Mouse (Mus musculus) erythroblast, embryonic 14.5 days (primary cell): ENCODE data around the gene Orm3.

Experiments used
- GATA1 ChIP-seq: IDR thresholded peaks from 2 replicates; pipeline ENCODE4 v1.6.1; 2012; ENCODE audit warnings: low read length, inconsistent platforms, mixed read lengths
- TAL1 ChIP-seq: IDR thresholded peaks from 3 replicates; pipeline ENCODE4 v1.6.1; 2012; ENCODE audit warnings: low read length, inconsistent platforms, mixed read lengths

GRCm38 (mm10) chr4:63314063-63314462 is 41.9 kb upstream of the Orm3 start:
- TF ChIP-seq GATA1 (no peak), TAL1 (no peak)
